Mouse (Mus musculus) midbrain, postnatal 0 days (tissue): ENCODE measurements at regions not wholly inside any gene's neighbourhood (a gene's known extent, or its start where the extent isn't known, plus 50 kb on each side); places are given as distances from the start of the nearest gene placed in this dataset.

Experiments used
- ATAC-seq: fragments of 200-750 bp; cut with Nextera tagmentation; 2 replicates; pipeline ENCODE4 v1.8.0; 2017; ENCODE audit warnings: moderate number of reproducible peaks, mild to moderate bottlenecking, moderate TSS enrichment, moderate library complexity; ENCODE audit not compliant: low FRiP score
- DNase-seq: peaks from one replicate; pipeline ENCODE4 v3.0.0-alpha.2; 2015; ENCODE audit warnings: low spot score
- H3K27ac ChIP-seq: fragments of 300-500 bp; sonication (generic); 2 replicates; pipeline ENCODE4 v1.5.1; 2014; ENCODE audit warnings: low read depth, mild to moderate bottlenecking, low read length, mixed read lengths
- H3K27me3 ChIP-seq: fragments of 300-500 bp; sonication (generic); 2 replicates; pipeline ENCODE4 v1.6.1; 2014; ENCODE audit warnings: low read length, control low read depth, mixed read lengths; ENCODE audit not compliant: insufficient read depth
- H3K36me3 ChIP-seq: fragments of 300-500 bp; sonication (generic); 2 replicates; pipeline ENCODE4 v1.6.1; 2014; ENCODE audit warnings: low read length, control low read depth, mixed read lengths; ENCODE audit not compliant: insufficient read depth
- H3K4me1 ChIP-seq: fragments of 300-500 bp; sonication (generic); 2 replicates; pipeline ENCODE4 v1.6.1; 2014; ENCODE audit warnings: mild to moderate bottlenecking, control low read depth, antibody characterized with exemption, low read length, mixed read lengths; ENCODE audit not compliant: insufficient read depth
- H3K4me2 ChIP-seq: fragments of 300-500 bp; sonication (generic); 2 replicates; pipeline ENCODE4 v1.6.1; 2014; ENCODE audit warnings: low read depth, mild to moderate bottlenecking, low read length, mixed read lengths; ENCODE audit not compliant: poor library complexity, severe bottlenecking
- H3K4me3 ChIP-seq: fragments of 300-500 bp; sonication (generic); 2 replicates; pipeline ENCODE4 v1.5.1; 2014; ENCODE audit warnings: low read depth, mild to moderate bottlenecking, low read length, moderate library complexity
- H3K9ac ChIP-seq: fragments of 300-500 bp; sonication (generic); replicated peaks from 2 replicates; pipeline ENCODE4 v1.6.1; 2014; ENCODE audit warnings: mild to moderate bottlenecking, low read length, moderate library complexity, mixed read lengths; ENCODE audit not compliant: poor library complexity, severe bottlenecking
- H3K9me3 ChIP-seq: fragments of 300-500 bp; sonication (generic); 2 replicates; pipeline ENCODE4 v1.6.1; 2016; ENCODE audit warnings: low read length, control low read depth
- CTCF ChIP-seq: IDR thresholded peaks from 2 replicates; pipeline ENCODE4 v1.5.1; 2016; ENCODE audit warnings: antibody characterized with exemption, mild to moderate bottlenecking
- WGBS: fragments of 180-500 bp; shearing (Covaris S2); extraction: QIAGEN DNeasy Blood & Tissue Kit; methylation state at CpG from one replicate; pipeline ENCODE4 v1.1.7; 2014; 5-methylcytosine and 5-hydroxymethylcytosine counted together

DNA sequence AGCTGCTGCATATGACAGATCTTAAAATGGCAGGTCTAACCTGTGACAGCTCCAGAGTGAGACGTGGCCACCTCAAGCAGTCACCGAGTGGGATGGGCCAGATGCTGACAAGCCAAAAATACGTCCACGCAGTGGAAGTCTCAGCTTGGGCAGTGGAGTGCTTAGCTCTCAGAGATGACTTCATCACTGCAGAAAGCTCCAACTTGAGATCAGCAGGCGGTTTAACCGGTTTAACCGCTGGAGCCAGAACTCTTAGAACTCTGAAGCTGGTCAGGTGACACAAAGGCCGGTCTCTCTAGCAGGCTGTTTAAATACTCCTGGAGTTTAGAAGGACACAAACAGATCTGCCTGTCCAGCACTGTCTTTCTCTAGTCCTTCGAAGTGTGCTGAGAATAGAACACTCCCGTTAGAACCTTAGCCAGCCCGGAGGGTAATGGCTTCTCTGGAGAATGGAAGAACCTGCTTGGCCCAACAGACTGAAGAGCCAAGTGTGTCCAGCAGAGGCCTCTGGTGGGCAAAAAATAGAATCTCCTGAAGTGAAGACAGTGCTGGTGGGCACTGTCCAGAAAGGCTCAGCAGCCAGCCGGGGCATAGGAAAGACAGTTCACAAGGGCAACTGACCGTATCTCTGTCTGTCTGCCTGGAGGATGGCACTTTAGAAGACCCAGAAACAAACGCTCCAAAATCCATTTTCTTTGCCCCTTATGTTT, 57.0 kb upstream of the Fam189a1 start:
- no peak overlapping the region for H3K4me2 ChIP-seq
- DNase-seq: no peak
- no peak for ATAC-seq
- H3K9me3 ChIP-seq: no peaks in the 10 kb centered on the region
- peak; percentile 46 for TF ChIP-seq CTCF
- no peak overlapping the region for H3K4me3 ChIP-seq
- no peaks in the 10 kb centered on the region for H3K36me3 ChIP-seq
- no peak overlapping the region for H3K9ac ChIP-seq
- no peaks in the 10 kb centered on the region for H3K4me1 ChIP-seq
- 86% methylated on average over 14 of the region's 14 CpGs for WGBS
- H3K27ac ChIP-seq: no peak overlapping the region
- no peaks in the 10 kb centered on the region for H3K27me3 ChIP-seq

DNA sequence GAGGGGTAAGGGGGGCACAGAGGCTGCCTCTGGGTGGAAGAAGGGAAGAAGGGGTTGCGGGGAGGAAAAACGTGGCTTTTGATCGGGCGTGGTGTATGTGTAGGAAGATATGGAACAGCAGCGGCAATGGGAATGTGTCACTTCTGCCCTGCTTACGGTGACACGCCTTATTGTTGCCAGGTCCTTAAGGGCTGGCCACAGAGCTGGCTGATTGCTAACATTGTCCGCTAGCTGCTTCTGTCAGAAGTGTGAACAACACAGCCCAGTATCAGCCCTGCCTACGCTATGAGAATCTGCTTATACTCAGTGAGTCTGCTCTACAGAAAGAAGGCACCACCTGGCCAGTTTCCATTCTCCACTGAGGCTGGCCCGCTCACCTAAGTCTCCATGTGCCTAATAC, 50.9 kb upstream of the Fam189a1 start:
- Histone ChIP-seq H3K9ac (no peak overlapping the region), H3K36me3 (no peaks in the 10 kb centered on the region), H3K4me3 (no peak overlapping the region), H3K4me1 (no peaks in the 10 kb centered on the region), H3K9me3 (no peaks in the 10 kb centered on the region), H3K27me3 (no peaks in the 10 kb centered on the region), H3K27ac (no peak overlapping the region), H3K4me2 (no peak overlapping the region)
- no peak for DNase-seq
- TF ChIP-seq CTCF: no peak
- no peak for ATAC-seq
- WGBS: 95% methylated on average over 10 of the region's 10 CpGs
